Mouse (Mus musculus): ENCODE data around the gene Cpeb3. TPM values are rescaled to one million over a fixed set of nuclear protein-coding genes. Genes with fewer than 3 reads are reported as not detected.
"Not testable (repeated sequence)": the region's sequence is repeated elsewhere in the genome, so short reads cannot be mapped to it uniquely, and the experiment has no call there.

Gene Cpeb3
- polyA plus RNA-seq, 1 experiment: 8.0 TPM

DNA sequence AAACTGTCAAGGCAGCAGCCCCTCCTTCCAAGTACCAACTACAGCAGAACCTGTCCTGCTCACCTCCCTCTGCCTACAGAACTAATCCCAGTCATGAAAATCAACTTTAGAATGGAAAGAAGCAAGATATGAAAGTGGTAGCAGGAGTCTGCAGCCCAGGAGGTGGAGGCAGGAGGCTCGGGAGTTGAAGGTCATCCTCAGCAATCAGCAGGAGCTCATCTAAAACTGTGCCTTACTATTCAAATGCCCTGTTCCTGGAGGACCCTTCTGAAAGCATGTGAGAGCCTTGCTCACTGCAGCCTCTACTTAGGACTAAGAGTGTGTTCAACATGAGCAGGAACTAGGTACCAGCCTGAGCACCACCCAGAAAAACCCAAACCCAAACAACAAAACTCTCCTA, 36.3 kb downstream of the Cpeb3 start:
- TF ChIP-seq CTCF (IDR thresholded peaks at IDR 0.05; ENCODE audit: low read depth, low read length) (no peak), POLR2A (IDR thresholded peaks at IDR 0.05; ENCODE audit: borderline replicate concordance, low read depth, low read length) (no peak)
- no peak overlapping the region; the same call in 1 of the 2 replicates for H3K27ac ChIP-seq (ENCODE audit: insufficient read depth, low read depth, low read length)
- peak overlapping the region; percentile 11; the same call in 1 of the 2 replicates for H3K4me3 ChIP-seq (ENCODE audit: insufficient read depth, low read length)

DNA sequence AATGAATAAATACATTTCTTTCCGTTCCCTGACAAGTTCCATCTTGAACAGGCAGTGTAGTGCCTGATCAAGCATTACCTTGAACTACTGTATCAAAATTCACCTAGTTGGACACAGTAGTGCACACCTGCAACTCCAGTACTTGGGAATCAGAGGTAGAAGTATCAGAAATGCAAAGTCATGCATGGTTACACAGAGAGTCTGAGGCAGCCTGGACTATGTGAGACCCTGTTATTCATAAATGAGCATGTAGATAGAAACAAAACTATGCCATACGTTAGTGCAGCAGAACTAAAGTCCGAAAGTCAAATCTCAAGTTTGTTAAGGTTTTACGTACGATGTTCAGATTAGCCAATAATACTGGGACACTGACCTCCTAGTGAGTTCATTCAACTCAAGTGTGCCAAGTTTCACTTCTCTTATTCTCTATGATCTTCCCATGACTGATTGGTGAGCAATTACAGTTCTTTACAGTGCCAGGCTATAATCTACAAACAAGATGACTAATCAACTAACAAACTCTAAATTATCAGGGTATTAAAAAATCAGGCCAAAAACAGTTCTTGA, 51.5 kb downstream of the Cpeb3 start:
- Histone ChIP-seq H3K27ac (ENCODE audit: insufficient read depth, low read depth, low read length) (peak overlapping the region; percentile 16; the same call in 1 of the 2 replicates), H3K4me1 (ENCODE audit: control insufficient read depth, insufficient read depth, low read length) (peaks cover 25% of the 10 kb centered on the region), H3K4me3 (ENCODE audit: insufficient read depth, low read length) (peak overlapping the region; percentile 17)
- TF ChIP-seq POLR2A (IDR thresholded peaks at IDR 0.05; ENCODE audit: borderline replicate concordance, low read depth, low read length) (no peak), CTCF (IDR thresholded peaks at IDR 0.05; ENCODE audit: low read depth, low read length) (no peak)

More for the DNA sequence above, 36.3 kb downstream of the Cpeb3 start:
- H3K4me1 ChIP-seq (ENCODE audit: control insufficient read depth, insufficient read depth, low read length): peaks cover 17% of the 10 kb centered on the region

DNA sequence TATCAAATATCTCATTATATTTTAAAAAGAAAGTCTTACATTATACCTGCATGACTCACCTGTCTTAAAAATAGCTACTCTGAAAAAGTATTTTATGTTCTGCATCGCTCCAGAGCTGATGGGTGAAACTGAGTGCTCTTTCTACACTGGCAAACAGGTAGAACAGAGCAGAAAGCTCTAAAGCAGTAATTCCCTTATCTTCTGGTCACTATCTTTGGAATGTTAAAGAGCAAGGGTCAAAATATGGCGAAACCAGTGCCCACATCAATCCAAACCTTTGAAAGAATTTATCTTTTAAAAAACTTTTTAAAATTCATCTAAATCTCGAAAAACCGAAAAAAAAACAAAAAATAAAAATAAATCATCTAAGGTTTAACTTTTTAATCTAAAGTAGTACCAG, 52.4 kb downstream of the Cpeb3 start:
- Histone ChIP-seq H3K27ac (ENCODE audit: insufficient read depth, low read depth, low read length) (no peak overlapping the region), H3K4me1 (ENCODE audit: control insufficient read depth, insufficient read depth, low read length) (peaks cover 25% of the 10 kb centered on the region), H3K4me3 (ENCODE audit: insufficient read depth, low read length) (no peak overlapping the region)
- TF ChIP-seq POLR2A (IDR thresholded peaks at IDR 0.05; ENCODE audit: borderline replicate concordance, low read depth, low read length) (no peak), CTCF (IDR thresholded peaks at IDR 0.05; ENCODE audit: low read depth, low read length) (no peak)

DNA sequence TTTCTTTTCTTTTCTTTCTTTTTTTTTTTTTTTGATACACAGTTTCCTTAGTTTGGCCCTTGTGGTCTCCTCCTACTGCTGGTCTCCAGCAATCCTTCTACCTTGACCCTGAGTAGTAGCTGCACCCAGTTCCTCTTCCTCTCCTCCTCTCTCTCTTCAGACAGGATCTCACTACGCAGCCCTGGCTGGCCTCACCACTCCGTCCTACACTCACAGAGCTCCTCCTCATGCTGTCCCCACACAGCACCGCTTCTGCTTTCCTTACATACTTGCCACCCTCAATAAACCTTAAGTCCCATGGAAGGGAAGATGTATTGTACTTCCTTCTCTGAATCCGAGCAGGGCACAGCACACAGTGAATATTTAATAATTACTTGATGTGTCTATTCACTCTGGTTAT, 61.3 kb downstream of the Cpeb3 start:
- H3K4me1 ChIP-seq (ENCODE audit: control insufficient read depth, insufficient read depth, low read length): peaks cover 22% of the 10 kb centered on the region
- no peak overlapping the region for H3K27ac ChIP-seq (ENCODE audit: insufficient read depth, low read depth, low read length)
- no peak for TF ChIP-seq CTCF (IDR thresholded peaks at IDR 0.05; ENCODE audit: low read depth, low read length)
- H3K4me3 ChIP-seq (ENCODE audit: insufficient read depth, low read length): no peak overlapping the region

DNA sequence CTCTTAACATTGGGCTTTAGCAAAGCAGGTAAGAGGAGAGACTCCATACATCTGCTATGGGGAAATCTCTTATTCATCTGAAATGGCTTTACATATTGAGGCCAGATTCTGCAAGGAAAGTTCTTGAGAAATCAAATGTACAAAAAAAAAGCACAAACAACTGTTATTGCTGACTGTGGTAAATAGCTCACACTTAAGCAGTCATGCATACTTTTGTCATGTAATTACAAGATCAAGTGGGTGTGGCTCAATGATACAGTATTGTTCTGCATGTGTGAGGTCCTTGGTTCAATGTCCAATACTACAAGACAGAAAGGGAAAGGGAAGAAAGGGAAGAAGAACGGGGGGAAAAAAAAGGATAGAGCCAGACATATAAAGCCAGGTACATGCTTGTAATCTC, 62.6 kb downstream of the Cpeb3 start:
- no peak overlapping the region for H3K27ac ChIP-seq (ENCODE audit: insufficient read depth, low read depth, low read length)
- H3K4me1 ChIP-seq (ENCODE audit: control insufficient read depth, insufficient read depth, low read length): peaks cover 22% of the 10 kb centered on the region
- no peak for TF ChIP-seq POLR2A (IDR thresholded peaks at IDR 0.05; ENCODE audit: borderline replicate concordance, low read depth, low read length)
- no peak for TF ChIP-seq CTCF (IDR thresholded peaks at IDR 0.05; ENCODE audit: low read depth, low read length)
- no peak overlapping the region for H3K4me3 ChIP-seq (ENCODE audit: insufficient read depth, low read length)

DNA sequence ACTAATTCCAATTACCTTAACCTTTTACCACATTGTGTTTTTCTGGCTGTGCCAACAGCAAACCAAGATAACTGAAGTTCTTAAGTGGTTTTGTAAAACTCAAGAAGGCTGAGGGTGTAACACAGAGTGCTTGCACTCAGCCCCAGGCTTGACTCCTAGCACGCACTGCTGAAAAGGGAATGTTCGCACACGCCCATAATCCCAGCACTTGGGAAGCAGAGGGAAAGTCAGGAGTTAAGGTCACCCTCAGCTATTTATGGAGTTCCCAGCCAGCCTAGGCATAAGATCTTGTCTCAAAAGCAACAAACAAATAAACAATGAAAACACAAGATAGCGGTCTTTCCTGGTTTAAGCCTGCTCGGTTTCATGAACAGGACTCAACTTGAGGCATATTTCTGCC, 63.0 kb downstream of the Cpeb3 start:
- Histone ChIP-seq H3K4me3 (ENCODE audit: insufficient read depth, low read length) (no peak overlapping the region), H3K4me1 (ENCODE audit: control insufficient read depth, insufficient read depth, low read length) (peaks cover 22% of the 10 kb centered on the region), H3K27ac (ENCODE audit: insufficient read depth, low read depth, low read length) (no peak overlapping the region)
- TF ChIP-seq CTCF (IDR thresholded peaks at IDR 0.05; ENCODE audit: low read depth, low read length) (no peak), POLR2A (IDR thresholded peaks at IDR 0.05; ENCODE audit: borderline replicate concordance, low read depth, low read length) (no peak)

DNA sequence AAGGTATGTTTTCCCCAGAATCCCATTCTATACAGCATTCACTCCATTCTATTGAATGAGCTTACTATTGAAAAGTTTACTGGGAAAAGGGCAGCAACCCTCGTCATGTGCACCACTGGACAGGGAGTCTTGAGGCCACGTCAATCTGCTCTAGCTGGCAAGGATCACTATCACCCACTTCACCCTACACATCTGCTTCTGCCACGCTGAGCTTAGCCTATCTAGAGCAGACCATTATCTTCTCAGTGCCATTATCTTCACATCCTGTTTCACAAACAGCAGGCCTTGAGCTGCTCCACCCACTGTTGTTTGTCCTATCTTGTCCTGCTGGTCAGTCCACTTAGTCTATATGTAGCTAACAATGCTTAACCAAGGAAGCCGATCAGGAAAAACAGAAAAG, 66.8 kb downstream of the Cpeb3 start:
- Histone ChIP-seq H3K27ac (ENCODE audit: insufficient read depth, low read depth, low read length) (no peak overlapping the region), H3K4me1 (ENCODE audit: control insufficient read depth, insufficient read depth, low read length) (peaks cover 37% of the 10 kb centered on the region), H3K4me3 (ENCODE audit: insufficient read depth, low read length) (no peak overlapping the region)
- no peak for TF ChIP-seq POLR2A (IDR thresholded peaks at IDR 0.05; ENCODE audit: borderline replicate concordance, low read depth, low read length)
- no peak for TF ChIP-seq CTCF (IDR thresholded peaks at IDR 0.05; ENCODE audit: low read depth, low read length)

DNA sequence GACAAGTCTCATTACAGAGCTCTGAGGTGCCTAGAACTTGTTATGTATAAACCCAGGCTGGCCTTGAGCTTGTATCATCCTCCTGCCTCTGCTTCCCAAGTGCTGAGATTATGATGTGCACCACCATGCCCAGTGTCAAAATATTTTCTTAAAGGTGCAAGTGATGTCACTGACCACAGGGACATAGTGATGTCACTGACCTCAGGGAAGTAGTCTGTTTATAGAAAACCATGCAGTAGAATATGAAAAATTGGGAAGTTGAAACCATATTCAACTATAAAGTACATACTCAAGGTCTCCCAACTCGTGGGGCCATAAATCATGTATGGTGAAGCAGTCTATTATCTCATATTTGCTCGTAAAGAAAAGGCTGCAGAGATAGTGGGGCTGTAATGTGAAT, 71.3 kb downstream of the Cpeb3 start:
- Histone ChIP-seq H3K27ac (ENCODE audit: insufficient read depth, low read depth, low read length) (peak overlapping the region; percentile 78), H3K4me1 (ENCODE audit: control insufficient read depth, insufficient read depth, low read length) (peaks cover 37% of the 10 kb centered on the region), H3K4me3 (ENCODE audit: insufficient read depth, low read length) (no peak overlapping the region)
- TF ChIP-seq CTCF (IDR thresholded peaks at IDR 0.05; ENCODE audit: low read depth, low read length): no peak
- TF ChIP-seq POLR2A (IDR thresholded peaks at IDR 0.05; ENCODE audit: borderline replicate concordance, low read depth, low read length): no peak

DNA sequence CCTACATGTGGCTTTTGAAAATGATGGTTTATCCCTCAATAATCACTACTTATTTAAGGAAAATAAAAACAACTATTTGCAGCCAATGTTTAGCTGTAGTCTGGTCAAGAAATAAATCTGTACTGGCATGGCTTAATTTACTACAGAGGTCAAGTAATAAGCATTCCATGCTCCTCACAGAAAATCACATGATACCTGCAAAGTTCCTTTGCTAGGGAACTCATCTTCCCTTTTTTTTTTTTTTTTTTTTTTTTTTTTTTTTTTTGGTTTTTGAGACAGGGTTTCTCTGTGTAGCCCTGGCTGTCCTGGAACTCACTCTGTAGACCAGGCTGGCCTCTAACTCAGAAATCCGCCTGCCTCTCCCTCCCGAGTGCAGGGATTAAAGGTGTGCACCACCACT, 72.9 kb downstream of the Cpeb3 start:
- H3K27ac ChIP-seq (ENCODE audit: insufficient read depth, low read depth, low read length); H3K4me3 ChIP-seq (ENCODE audit: insufficient read depth, low read length): not testable (repeated sequence)
- peaks cover 37% of the 10 kb centered on the region for H3K4me1 ChIP-seq (ENCODE audit: control insufficient read depth, insufficient read depth, low read length)

DNA sequence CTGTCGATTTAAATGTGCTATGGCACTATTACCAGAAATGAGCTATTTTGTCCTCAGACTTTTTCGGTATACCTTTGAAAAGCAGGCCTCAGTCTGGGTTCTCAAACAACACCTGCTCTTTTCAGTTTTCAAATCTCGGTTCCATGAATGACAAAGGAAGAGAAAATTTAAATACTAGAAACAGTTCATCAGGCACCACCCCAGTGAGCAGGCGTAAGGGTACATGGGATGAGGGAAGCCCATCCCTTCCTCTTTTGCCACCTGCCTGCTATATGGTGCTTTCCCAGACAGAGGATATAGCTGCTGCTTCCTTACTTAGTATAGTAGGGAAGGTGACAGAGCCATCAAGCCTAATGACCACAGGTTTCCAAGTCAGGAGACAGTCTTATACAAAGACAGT, 74.7 kb downstream of the Cpeb3 start:
- Histone ChIP-seq H3K27ac (ENCODE audit: insufficient read depth, low read depth, low read length) (no peak overlapping the region), H3K4me3 (ENCODE audit: insufficient read depth, low read length) (no peak overlapping the region), H3K4me1 (ENCODE audit: control insufficient read depth, insufficient read depth, low read length) (peaks cover 35% of the 10 kb centered on the region)
- TF ChIP-seq POLR2A (IDR thresholded peaks at IDR 0.05; ENCODE audit: borderline replicate concordance, low read depth, low read length) (no peak), CTCF (IDR thresholded peaks at IDR 0.05; ENCODE audit: low read depth, low read length) (no peak)

DNA sequence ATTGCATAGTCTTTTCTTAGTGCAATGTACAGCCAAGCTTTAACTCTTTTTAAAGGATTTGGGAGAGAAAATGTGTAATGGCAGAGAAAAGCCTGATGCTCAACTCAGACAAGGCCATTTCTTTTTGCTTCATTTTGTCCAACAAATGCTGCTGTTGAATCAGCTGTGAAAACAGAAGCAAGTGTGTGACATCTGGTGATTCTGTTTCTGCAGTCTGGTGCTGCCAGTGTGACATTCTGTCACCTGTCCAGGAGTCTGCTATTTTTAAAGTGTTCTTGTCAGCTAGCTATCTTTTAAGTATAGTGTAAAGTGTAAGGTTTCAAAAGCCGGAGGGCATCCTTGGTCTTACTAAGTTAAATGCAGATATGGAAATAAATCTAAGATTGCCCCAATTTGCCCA, 76.7 kb downstream of the Cpeb3 start:
- Histone ChIP-seq H3K4me1 (ENCODE audit: control insufficient read depth, insufficient read depth, low read length) (peaks cover 24% of the 10 kb centered on the region), H3K27ac (ENCODE audit: insufficient read depth, low read depth, low read length) (no peak overlapping the region), H3K4me3 (ENCODE audit: insufficient read depth, low read length) (no peak overlapping the region)
- no peak for TF ChIP-seq CTCF (IDR thresholded peaks at IDR 0.05; ENCODE audit: low read depth, low read length)
- no peak for TF ChIP-seq POLR2A (IDR thresholded peaks at IDR 0.05; ENCODE audit: borderline replicate concordance, low read depth, low read length)

Data from bone marrow macrophage, adult 2 months (primary cell).